Comparison of ENCODE assay signal across 10 mouse cellular contexts in genomic region chr3:21427408-21428031, GRCm38 (mm10).
DNase-seq lines count a peak whose midpoint lies in the region; ATAC-seq and TF ChIP-seq lines count a peak whose summit lies in the region.
"Had no signal": no experiment of that assay in that cellular context is flagged by ENCODE, and none has a peak within 500 bp of the region (broad histone marks: within the 10 kb centered on the region; RNA-seq: fewer than 3 reads in every experiment).

No protein-coding gene starts in this region.

- no peak for ATAC-seq in forebrain, embryonic 13.5 days
- ATAC-seq in forebrain, embryonic 11.5 days (replicated peaks; ENCODE audit: low FRiP score), result no peak

- H3K4me3 ChIP-seq in forebrain, embryonic 13.5 days, result no peak overlapping the region
- H3K4me3 ChIP-seq in forebrain, embryonic 11.5 days (ENCODE audit: low read depth, low read length), result no peak overlapping the region
- H3K4me3 ChIP-seq in embryonic fibroblast, embryonic 13.5 days (ENCODE audit: insufficient read depth, low read length), result no peak overlapping the region
- H3K4me3 ChIP-seq: megakaryocyte, embryonic 14.5 days had no signal

- peaks cover 20% of the 10 kb centered on the region for H3K4me1 ChIP-seq in forebrain, embryonic 13.5 days
- H3K4me1 ChIP-seq in forebrain, embryonic 11.5 days (replicated peaks; ENCODE audit: control insufficient read depth, insufficient read depth, low read length), result no peaks in the 10 kb centered on the region
- H3K4me1 ChIP-seq in embryonic fibroblast, embryonic 13.5 days (ENCODE audit: control insufficient read depth, insufficient read depth, low read length), result no peaks in the 10 kb centered on the region

- H3K36me3 ChIP-seq in forebrain, embryonic 13.5 days (ENCODE audit: poor library complexity, severe bottlenecking), result no peaks in the 10 kb centered on the region
- no peaks in the 10 kb centered on the region for H3K36me3 ChIP-seq in forebrain, embryonic 11.5 days (ENCODE audit: control insufficient read depth, insufficient read depth, low read length)

- no peaks in the 10 kb centered on the region for H3K27me3 ChIP-seq in forebrain, embryonic 13.5 days
- no peaks in the 10 kb centered on the region for H3K27me3 ChIP-seq in forebrain, embryonic 11.5 days (ENCODE audit: control insufficient read depth, insufficient read depth, low read length)
- H3K27me3 ChIP-seq: megakaryocyte, embryonic 14.5 days had no signal

- H3K9ac ChIP-seq in forebrain, embryonic 13.5 days, result no peak overlapping the region
- no peak overlapping the region for H3K9ac ChIP-seq in forebrain, embryonic 11.5 days (ENCODE audit: low read length)

- no peak overlapping the region for H3K4me2 ChIP-seq in forebrain, embryonic 13.5 days
- no peak overlapping the region for H3K4me2 ChIP-seq in forebrain, embryonic 11.5 days (ENCODE audit: low read depth, low read length, severe bottlenecking)

- peak overlapping the region; percentile 25; the same call in 1 of the 2 replicates for H3K27ac ChIP-seq in forebrain, embryonic 13.5 days
- H3K27ac ChIP-seq in forebrain, embryonic 11.5 days (ENCODE audit: low read depth, low read length), result no peak overlapping the region
- peak overlapping the region; percentile 22; the same call in 1 of the 2 replicates for H3K27ac ChIP-seq in embryonic fibroblast, embryonic 13.5 days (ENCODE audit: insufficient read depth, low read length)

- 49% methylated on average over 6 of the region's 6 CpGs for WGBS in forebrain, embryonic 13.5 days
- WGBS in forebrain, embryonic 11.5 days, result 69% methylated on average over 6 of the region's 6 CpGs

- H3K9me3 ChIP-seq in forebrain, embryonic 13.5 days (replicated peaks), result no peaks in the 10 kb centered on the region
- no peaks in the 10 kb centered on the region for H3K9me3 ChIP-seq in forebrain, embryonic 11.5 days (ENCODE audit: control insufficient read depth, low read length)
- H3K9me3 ChIP-seq: megakaryocyte, embryonic 14.5 days had no signal

- intact Hi-C loops in gastrocnemius, postnatal 14 days (cut with DNase I; ENCODE audit: low total_unique reads), result no loop called here

- no peak for DNase-seq in forebrain, embryonic 11.5 days (ENCODE audit: low spot score)
- DNase-seq in layer of hippocampus, adult 11-12 months (ENCODE audit: low spot score), result peak; percentile 21
- DNase-seq in layer of hippocampus, postnatal 25 days (ENCODE audit: extremely low spot score in 1 of 2, low spot score in 1 of 2), result no peak
- peak; percentile 17 for DNase-seq in 3T3-L1 (ENCODE audit: low read depth, low spot score)
- DNase-seq in ovary, postnatal 10 days (ENCODE audit: low spot score), result no peak
- DNase-seq in gastrocnemius, postnatal 14 days, result no peak
- DNase-seq: heart, postnatal 4 days had no signal

- no peak for TF ChIP-seq POLR2A in embryonic fibroblast, embryonic 13.5 days (IDR thresholded peaks at IDR 0.05; ENCODE audit: low read depth, low read length)

- no peak for TF ChIP-seq CTCF in embryonic fibroblast, embryonic 13.5 days (IDR thresholded peaks at IDR 0.05; ENCODE audit: borderline replicate concordance, insufficient read depth, low read length)

Comparison
In these comparisons a context has a peak if more than half of its experiments do, and no peak if none do; other contexts are left out.
1. DNase-seq: peak in layer of hippocampus, adult 11-12 months (single experiment) and 3T3-L1 (single experiment); none in forebrain, embryonic 11.5 days (single experiment), layer of hippocampus, postnatal 25 days (0 of 2), ovary, postnatal 10 days (single experiment) and gastrocnemius, postnatal 14 days (single experiment).